Mouse (Mus musculus) adrenal gland, postnatal 0 days (tissue): ENCODE results near the gene U90926. TPM values are rescaled to one million over a fixed set of nuclear protein-coding genes. Genes with fewer than 3 reads are reported as not detected.

Experiments
- polyA plus RNA-seq: library from polyadenylated mRNA; unstranded; fragments of >200 nt; fragmentation: Nextera tagmentation; extraction: Ambion mirVana; gene quantifications from 2 replicates; pipeline ENCODE4 v1.2.1, GENCODE M21; 2015

U90926 gene
- polyA plus RNA-seq = 2.1 and 3.9 TPM in 2 replicates

DNA sequence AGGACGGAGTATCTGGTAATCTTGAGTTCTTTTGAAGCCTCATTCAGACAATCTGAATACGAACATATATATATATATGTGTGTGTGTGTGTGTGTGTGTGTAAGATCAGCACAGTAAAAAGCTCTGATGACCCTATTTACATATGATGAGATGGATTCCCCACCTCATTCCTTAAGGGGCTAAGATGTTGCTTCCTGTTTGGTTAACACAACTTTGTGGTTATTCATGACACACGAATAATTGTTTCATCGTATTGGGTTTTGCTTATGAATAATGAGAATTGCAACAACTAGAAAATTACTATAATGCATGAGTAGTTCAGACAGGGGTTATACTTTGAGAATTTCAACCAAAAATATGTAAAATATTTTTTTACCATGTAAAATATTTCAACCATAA is at the start of gene U90926:
Gene U90926 (minus strand): TSS at position 101 of the 400 bp plus-strand sequence.

DNA sequence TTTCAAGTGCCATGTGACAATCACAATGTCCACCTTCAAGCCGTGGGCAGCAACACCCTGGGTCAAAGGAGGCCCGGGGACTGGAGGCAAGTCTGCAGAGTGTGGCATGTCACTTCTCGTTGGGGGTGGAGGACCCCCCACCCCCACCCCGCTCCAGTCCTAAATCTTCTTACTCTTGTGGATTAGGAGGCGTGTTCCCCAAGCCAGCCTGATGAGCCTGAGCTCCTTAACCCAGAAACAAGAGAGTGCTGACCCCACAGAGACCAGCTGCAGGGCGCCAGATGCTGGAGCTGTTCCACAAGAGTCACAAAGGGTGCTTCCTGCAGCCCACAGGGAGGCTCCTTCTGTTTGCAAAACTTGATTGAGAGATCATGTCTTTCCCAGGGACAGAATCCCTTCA is 41.0 kb upstream of the U90926 start, which contains the start of gene Ppef2:
Gene Ppef2 (minus strand): TSS at position 61 of the 400 bp plus-strand sequence.

Other genes with a start within 250 kb of the U90926 start
- 0.22 and 0.79 TPM in 2 replicates for gene Odaph, start 227.9 kb downstream of the U90926 start, polyA plus RNA-seq
- gene Cdkl2, start 171.5 kb downstream of the U90926 start, polyA plus RNA-seq = 4.5 and 6.7 TPM in 2 replicates
- 109 and 148 TPM in 2 replicates for gene G3bp2, start 131.7 kb downstream of the U90926 start, polyA plus RNA-seq
- 24.2 and 35.8 TPM in 2 replicates for gene Uso1, start 77.5 kb downstream of the U90926 start, polyA plus RNA-seq
- gene Ppef2, start 40.9 kb upstream of the U90926 start, polyA plus RNA-seq = 0.22 and 0.72 TPM in 2 replicates
- 13.4 and 14.1 TPM in 2 replicates for gene Naaa, start 62.8 kb upstream of the U90926 start, polyA plus RNA-seq
- 15.0 and 25.5 TPM in 2 replicates for gene Sdad1, start 95.1 kb upstream of the U90926 start, polyA plus RNA-seq
- gene Cxcl9, start 112.7 kb upstream of the U90926 start, polyA plus RNA-seq = 0.18 and 0.41 TPM in 2 replicates
- 15.8 and 21.7 TPM in 2 replicates for gene Art3, start 116.4 kb upstream of the U90926 start, polyA plus RNA-seq
- gene Cxcl10, start 133.5 kb upstream of the U90926 start, polyA plus RNA-seq = 2.0 and 3.3 TPM in 2 replicates
- 15.4 and 22.5 TPM in 2 replicates for gene Nup54, start 219.8 kb upstream of the U90926 start, polyA plus RNA-seq